Mouse (Mus musculus) mature B cell (primary cell): ENCODE results near the gene Arhgap31.

ENCODE experiments used
- in situ Hi-C: fragments of 300-500 bp; cut with MboI; formaldehyde crosslinking; loops from 2 replicates; pipeline ENCODE4 v1.14.3; 2019

Gene Arhgap31

DNA sequence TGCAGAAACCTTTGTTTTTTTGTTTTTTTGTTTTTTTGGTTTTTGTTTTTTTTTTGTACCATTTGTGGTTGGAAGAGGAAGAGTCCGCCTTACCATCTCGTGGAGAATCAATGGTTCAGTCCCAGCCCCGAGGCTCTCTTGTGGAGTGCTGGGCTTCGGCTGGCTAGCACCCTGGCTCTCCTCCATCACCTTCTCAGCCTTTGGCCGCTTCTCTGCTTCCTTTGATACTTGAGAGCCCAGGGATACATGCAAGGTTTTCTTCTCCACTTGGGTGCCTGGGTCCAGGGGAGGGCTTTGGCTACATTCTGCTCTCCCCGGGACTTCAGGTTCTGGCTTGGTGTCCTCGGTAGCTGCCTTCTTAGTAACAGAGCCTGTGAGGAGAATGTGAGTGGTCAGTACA, 106.6 kb downstream of the Arhgap31 start:
- in situ Hi-C loops: no loop called here

GRCm38 (mm10) chr16:38602989-38603804, 109.9 kb downstream of the Arhgap31 start:
- in situ Hi-C loops: no loop called here

GRCm38 (mm10) chr16:38598986-38599680, 113.9 kb downstream of the Arhgap31 start:
- in situ Hi-C loops: no loop called here

DNA sequence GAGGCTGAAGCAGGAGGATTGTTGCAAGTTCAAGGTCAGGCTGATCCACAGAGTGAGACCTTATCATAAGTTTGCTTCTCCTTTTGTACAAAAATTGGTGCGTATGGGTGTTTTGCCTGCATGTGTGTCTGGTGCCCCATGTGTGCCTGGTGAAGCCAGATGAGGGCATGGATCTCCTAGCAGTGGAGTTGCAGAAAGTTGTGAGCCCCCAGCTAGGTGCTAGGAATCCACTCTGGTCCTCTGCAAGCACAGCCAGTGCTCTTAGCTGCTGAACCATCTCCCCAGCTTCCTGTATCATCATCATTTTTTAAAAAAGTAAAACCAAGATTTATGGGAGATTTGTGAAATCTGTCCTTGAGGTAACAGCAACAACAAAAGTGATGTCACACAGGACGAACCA, 116.4 kb downstream of the Arhgap31 start:
- in situ Hi-C loops: no loop called here

- in situ Hi-C loops: no loop called here
Observed at GRCm38 (mm10) chr16:38596099-38596498, 117.0 kb downstream of the Arhgap31 start.

DNA sequence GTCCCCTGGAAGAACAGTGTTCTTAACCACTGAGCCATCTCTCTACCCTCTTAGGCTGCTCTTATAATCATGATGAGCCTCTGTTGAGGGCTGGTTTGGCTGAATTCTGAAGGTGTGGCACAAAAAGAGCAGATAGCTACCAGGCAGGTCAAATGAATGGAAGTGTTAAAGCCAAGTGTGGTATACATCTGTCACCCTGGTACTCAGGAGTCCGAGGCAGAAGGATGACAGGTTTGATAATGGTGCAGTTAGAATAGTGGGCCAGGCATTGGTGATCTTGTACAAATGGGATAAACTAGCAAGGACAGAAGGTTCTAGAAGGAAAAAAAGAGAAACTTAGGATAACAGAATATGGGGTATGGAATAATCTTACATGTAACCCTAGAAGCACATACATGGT, 118.6 kb downstream of the Arhgap31 start:
- in situ Hi-C loops: no loop called here

DNA sequence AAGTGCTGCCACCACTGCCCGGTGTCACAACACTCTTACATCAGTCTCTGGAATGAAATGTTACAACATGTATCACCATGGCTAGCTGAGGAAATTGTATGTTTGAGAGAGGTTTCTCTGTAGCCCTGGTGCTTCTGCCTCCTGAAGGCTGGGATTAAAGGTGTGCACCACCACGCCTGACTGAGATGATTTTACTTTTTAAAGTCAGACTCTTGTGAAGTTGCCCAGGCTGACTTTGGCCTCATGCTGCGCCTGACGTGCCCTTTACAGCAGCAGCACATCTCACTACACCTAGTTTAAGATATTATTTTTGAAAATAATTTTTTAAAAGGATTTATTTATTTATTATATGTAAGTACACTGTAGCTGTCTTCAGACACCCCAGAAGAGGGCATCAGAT, 120.1 kb downstream of the Arhgap31 start:
- in situ Hi-C loops: no loop called here

- in situ Hi-C loops: no loop called here
Observed at GRCm38 (mm10) chr16:38592026-38592678, 120.9 kb downstream of the Arhgap31 start.

DNA sequence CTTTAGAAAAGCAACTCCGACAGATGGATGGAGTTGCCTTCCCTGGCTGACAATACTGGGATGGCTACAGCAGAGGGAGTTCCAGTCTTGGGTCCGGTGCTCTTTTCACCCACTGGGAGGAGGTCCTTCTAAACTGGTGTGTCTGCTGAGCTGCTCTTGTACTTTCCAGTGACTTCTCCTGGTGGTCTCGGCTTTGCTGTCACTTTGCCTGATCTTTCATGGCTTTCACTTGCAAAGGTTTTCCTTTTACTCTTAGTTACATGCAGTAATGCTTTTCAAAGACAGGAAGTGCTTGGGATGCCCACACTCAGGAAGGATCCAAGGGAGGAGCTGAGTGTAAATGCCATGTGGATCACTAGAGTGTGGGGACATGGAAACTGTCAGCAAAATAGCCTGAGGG, 121.6 kb downstream of the Arhgap31 start:
- in situ Hi-C loops: no loop called here

- in situ Hi-C loops: no loop called here
Observed at GRCm38 (mm10) chr16:38587572-38587971, 125.5 kb downstream of the Arhgap31 start.

DNA sequence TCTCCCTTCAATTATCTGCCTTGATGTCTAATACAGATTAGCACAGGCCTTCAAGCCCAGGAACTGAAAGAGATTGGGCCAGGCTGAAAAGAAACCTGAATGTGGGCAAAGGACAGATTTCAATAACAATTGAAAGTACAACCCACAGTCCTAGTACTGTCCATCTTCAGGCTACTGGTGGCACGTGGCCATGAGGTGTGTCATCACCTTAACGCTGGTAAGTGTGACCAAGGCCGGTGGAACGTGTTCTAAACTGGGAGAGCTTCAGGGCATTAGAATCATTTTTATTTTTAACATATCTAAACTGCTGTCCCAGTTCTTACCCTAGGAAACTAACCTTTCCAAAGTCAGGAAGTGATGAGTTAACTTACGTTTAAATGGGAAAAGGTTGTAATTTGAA, 125.9 kb downstream of the Arhgap31 start:
- in situ Hi-C loops: no loop called here

- in situ Hi-C loops: no loop called here
Observed at GRCm38 (mm10) chr16:38585186-38585585, 127.9 kb downstream of the Arhgap31 start.

DNA sequence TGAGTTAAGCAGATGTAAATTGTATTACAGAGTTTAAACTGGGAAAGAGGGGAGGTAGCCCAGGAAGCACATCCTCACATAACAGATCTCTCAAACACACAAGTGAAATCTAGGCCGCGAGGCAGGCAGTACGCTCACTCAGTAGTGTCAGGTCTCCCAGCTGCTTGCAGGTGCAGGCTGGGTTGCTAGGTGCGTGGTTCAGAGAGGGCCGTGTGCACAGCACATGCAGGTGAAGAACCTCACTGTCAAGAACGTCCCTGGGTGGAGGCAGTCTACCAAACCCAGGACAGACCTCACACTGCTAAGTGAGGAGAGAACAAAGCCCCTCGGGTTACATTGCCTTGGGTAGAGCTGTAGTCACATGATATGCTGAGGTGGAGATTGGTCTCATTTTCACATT, 128.3 kb downstream of the Arhgap31 start:
- in situ Hi-C loops: no loop called here

DNA sequence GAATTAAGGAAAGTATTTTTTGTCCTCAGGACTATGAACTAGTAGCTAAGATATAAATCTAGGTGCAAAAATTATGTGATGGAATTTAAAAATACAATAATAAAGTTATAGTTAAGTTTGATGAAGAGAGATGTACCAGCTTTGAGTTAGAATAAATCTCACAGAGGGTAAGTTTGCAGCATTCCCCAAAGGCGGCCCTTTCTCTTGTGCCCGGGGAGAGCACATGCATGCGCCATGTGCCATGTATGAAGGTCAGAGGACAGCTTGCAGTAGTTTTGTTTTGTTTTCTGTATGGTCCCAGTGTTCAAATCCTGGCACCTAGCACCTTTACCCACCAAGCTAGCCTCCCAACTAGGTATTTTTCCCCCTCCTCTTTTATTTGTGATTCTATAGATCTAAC, 141.6 kb downstream of the Arhgap31 start:
- in situ Hi-C loops: no loop called here

DNA sequence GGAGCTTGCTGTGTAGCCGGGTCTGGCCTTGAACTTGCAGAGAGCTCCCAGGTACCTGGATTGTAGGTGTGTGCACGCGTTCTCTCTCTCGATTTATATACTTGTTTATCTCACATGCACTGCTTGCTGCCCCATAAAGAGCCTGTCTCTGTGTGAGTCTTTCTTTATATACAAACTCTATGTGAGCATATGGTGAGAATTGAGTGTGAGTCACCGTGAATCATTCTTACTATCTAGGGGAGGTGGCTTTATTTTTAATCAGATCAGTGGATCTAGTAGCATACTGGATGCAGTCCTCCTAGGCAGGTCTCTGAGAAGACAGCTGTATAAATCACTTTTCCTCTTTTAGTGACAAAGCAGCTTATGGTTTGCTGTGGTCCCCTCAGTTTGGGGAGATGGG, 144.9 kb downstream of the Arhgap31 start:
- in situ Hi-C loops: no loop called here

- in situ Hi-C loops: no loop called here
Observed at GRCm38 (mm10) chr16:38563516-38563915, 149.6 kb downstream of the Arhgap31 start.

GRCm38 (mm10) chr16:38562968-38563327, 150.1 kb downstream of the Arhgap31 start:
- in situ Hi-C loops: no loop called here

DNA sequence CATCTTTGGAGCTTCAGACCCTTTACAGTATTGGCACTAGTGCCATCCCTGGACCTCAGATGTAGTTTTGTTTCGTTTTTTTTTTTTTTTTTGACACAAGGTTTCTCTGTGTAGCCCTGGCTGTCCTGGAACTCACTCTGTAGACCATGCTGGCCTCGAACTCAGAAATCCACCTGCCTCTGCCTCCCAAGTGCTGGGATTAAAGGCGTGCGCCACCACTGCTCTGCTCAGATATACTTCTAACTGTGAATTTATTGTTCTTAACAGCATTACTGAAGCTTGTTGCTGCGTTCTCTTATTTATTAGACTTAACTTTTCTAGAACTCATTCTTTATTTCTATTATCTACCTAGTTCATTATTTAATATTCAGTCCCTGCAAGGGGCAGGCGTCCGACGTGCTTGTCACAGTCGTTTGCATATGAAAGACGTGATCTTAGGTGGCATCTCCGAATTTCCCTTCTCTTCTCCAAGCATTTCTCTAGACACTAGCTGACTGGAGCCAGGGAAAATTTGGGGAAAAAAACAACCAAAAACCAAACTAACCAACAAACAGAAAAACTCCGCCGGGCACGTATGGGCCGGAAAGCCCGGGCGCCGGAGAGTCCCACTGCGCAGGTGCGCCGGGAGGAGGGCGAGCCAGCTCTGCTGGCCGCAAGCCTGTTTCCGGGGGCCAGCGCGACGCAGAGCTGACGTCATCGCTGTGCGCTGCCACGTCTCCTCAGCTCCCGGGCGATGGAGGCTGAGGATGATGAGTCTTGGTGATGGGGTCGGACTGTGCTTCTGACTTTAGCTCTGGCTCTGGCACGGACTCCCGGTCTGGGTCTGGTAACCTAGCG, 150.7 kb downstream of the Arhgap31 start:
- in situ Hi-C loops: no loop called here

- in situ Hi-C loops: no loop called here
Observed at GRCm38 (mm10) chr16:38558221-38558748, 154.8 kb downstream of the Arhgap31 start, which contains the start of gene Tmem39a. TSS of gene Tmem39a (plus strand) at chr16:38558698.

DNA sequence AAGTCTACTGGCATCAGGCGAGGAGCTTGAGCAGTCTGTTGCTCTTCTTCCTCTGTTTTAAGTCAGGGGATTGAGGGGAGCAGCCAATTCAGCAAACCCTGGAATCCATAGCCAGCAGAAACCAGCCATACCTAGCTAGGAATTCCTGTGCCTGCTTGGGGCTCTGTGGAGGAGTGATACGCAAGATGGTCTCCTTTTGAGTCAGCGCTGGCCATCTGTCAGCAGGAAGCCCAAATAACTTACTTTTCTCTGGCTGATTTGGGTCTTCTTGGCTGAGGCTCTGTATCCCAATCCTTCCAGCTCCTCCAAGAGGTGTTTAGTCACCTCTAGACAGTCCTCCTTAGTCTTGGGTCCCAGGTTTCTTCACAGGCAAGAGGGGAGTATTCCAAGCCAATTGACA, 157.1 kb downstream of the Arhgap31 start:
- in situ Hi-C loops: no loop called here

GRCm38 (mm10) chr16:38549479-38550396, 163.3 kb downstream of the Arhgap31 start, which contains the start of gene Poglut1:
TSS of gene Poglut1 (minus strand) at chr16:38550258.
- in situ Hi-C loops: no loop called here
